Mouse (Mus musculus): ENCODE results near the gene Adam21. TPM values are rescaled to one million over a fixed set of nuclear protein-coding genes. Genes with fewer than 3 reads are reported as not detected.
"Not testable (repeated sequence)": the region's sequence is repeated elsewhere in the genome, so short reads cannot be mapped to it uniquely, and the experiment has no call there.

Adam21 gene
- polyA plus RNA-seq, 1 experiment from 2014 or later: 0.60 TPM

DNA sequence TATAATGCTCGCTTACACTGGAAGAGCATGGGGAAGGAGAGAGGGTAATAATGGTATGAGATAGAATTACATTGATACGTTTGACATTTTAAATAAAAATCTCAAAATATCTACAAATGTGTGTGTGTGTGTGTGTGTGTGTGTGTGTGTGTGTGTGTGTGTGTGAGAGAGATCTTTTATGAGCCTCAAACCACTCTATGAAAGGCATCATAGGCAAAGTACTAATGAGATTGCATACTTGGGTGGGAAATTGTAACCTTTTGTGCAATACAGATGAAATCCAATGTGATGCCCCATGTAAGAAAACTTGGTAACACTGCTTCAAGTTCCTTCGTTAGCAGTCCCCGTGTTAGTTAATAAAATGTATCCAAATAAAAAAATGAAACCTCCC is 35.2 kb downstream of the Adam21 start:
- Histone ChIP-seq H3K4me2 (peak overlapping the region; percentile 72), H3K9me3 (no peaks in the 10 kb centered on the region), H3K27me3 (no peaks in the 10 kb centered on the region), H3K4me1 (replicated peaks) (peaks cover 5% of the 10 kb centered on the region; the same call in 1 of the 2 replicates), H3K4me3 (replicated peaks) (peak overlapping the region; percentile 75), H3K27ac (peak overlapping the region; percentile 79; the same call in 1 of the 2 replicates), H3K36me3 (no peaks in the 10 kb centered on the region), H3K9ac (replicated peaks) (peak overlapping the region; percentile 75; the same call in 1 of the 2 replicates)
- 35% methylated on average over 4 of the region's 4 CpGs for WGBS
- no peak for ATAC-seq (ENCODE audit: insufficient number of reproducible peaks, insufficient read depth, low FRiP score, low TSS enrichment, low read depth)

DNA sequence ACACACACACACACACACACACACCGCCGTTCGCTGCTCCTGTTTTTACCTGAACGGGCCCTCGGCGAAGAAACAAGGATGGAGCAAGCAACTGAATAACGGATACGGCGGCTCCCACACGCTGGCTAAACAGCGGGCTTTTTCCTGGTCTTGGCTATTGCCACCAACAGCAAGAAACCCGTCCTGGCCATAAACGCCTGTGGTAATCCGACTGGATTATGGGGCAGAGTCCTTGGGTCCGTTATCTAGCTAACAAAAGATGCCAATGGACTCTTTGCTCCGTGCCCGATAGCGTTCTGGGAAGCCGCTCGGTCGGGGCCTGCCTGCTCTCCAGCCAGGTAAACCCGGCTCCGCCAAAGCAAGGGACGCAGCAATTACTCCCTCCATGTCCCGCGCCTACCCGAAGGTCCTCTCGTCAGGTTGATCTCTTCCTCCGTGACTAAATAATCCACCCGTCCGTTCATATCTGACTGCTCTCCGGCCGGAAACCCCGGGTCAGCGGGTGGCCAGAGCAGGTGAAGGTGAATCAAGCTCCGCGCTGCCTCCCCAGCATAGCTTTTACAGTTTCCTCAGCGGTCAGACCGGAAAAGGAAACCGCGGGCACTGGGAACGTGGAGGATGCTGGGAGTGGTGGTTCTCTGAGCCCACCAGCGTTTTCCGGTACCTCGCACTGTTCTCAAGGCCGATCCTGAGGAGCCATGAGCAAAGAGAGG is 35.8 kb downstream of the Adam21 start, which contains the start of the genes Gm20498 and Synj2bp:
Gene Gm20498 (minus strand): TSS at position 590 of the 713 bp plus-strand sequence.
Gene Synj2bp (minus strand): TSS at position 596 of the 713 bp plus-strand sequence.
- peak within 1 kb of the TSS; percentile 75 for H3K9ac ChIP-seq (replicated peaks)
- peak; percentile 89 for ATAC-seq (ENCODE audit: insufficient number of reproducible peaks, insufficient read depth, low FRiP score, low TSS enrichment, low read depth)
- H3K27me3 ChIP-seq: no peaks in the 10 kb centered on the region
- H3K4me2 ChIP-seq: peak within 1 kb of the TSS; percentile 72
- H3K9me3 ChIP-seq: no peaks in the 10 kb centered on the region
- peak within 1 kb of the TSS; percentile 75 for H3K4me3 ChIP-seq (replicated peaks)
- no peaks in the 10 kb centered on the region for H3K36me3 ChIP-seq
- WGBS: under 1% methylated on average over 46 of the region's 46 CpGs
- H3K4me1 ChIP-seq (replicated peaks): peaks cover 5% of the 10 kb centered on the region; the same call in 1 of the 2 replicates
- peak within 1 kb of the TSS; percentile 79 for H3K27ac ChIP-seq

GRCm38 (mm10) chr12:81530587-81530986 is 37.7 kb downstream of the Adam21 start:
- not testable (repeated sequence) for H3K4me1 ChIP-seq (replicated peaks); H3K9ac ChIP-seq (replicated peaks); H3K4me3 ChIP-seq (replicated peaks); H3K4me2 ChIP-seq; H3K9me3 ChIP-seq; H3K36me3 ChIP-seq; ATAC-seq (ENCODE audit: insufficient number of reproducible peaks, insufficient read depth, low FRiP score, low TSS enrichment, low read depth); H3K27me3 ChIP-seq; H3K27ac ChIP-seq
- 74% methylated on average over 8 of the region's 8 CpGs for WGBS

Other genes with a start within 250 kb of the Adam21 start
- gene Slc8a3, start 235.3 kb downstream of the Adam21 start, polyA plus RNA-seq (2016; fragmentation: Nextera tagmentation; extraction: Ambion mirVana): 0.50 and 0.99 TPM in 2 replicates
- 0.17 and 0.26 TPM in 2 replicates for gene Gm4787, start 189.0 kb downstream of the Adam21 start, polyA plus RNA-seq (2016; fragmentation: Nextera tagmentation; extraction: Ambion mirVana)
- 0.44 and 0.49 TPM in 2 replicates for gene Adam4, start 146.5 kb downstream of the Adam21 start, polyA plus RNA-seq (2016; fragmentation: Nextera tagmentation; extraction: Ambion mirVana)
- gene Cox16, start 83.3 kb downstream of the Adam21 start, polyA plus RNA-seq (2016; fragmentation: Nextera tagmentation; extraction: Ambion mirVana): 132 and 136 TPM in 2 replicates
- 26.3 and 26.7 TPM in 2 replicates for gene Gm20498, start 35.6 kb downstream of the Adam21 start, polyA plus RNA-seq (2016; fragmentation: Nextera tagmentation; extraction: Ambion mirVana)
- 35.6 and 39.5 TPM in 2 replicates for gene Synj2bp, start 35.6 kb downstream of the Adam21 start, polyA plus RNA-seq (2016; fragmentation: Nextera tagmentation; extraction: Ambion mirVana)
- gene Med6, start 26.5 kb upstream of the Adam21 start, polyA plus RNA-seq (2016; fragmentation: Nextera tagmentation; extraction: Ambion mirVana): 87.2 and 91.8 TPM in 2 replicates
- 0.84 and 0.91 TPM in 2 replicates for gene Ttc9, start 62.8 kb upstream of the Adam21 start, polyA plus RNA-seq (2016; fragmentation: Nextera tagmentation; extraction: Ambion mirVana)
- gene Map3k9, start 212.7 kb upstream of the Adam21 start, polyA plus RNA-seq (2016; fragmentation: Nextera tagmentation; extraction: Ambion mirVana): 0.91 and 0.98 TPM in 2 replicates